Mouse (Mus musculus) hindbrain, embryonic 14.5 days (tissue): Measurements from ENCODE around the gene Prkag2. TPM values are rescaled to one million over a fixed set of nuclear protein-coding genes. Genes with fewer than 3 reads are reported as not detected.

ENCODE experiments used
- ATAC-seq: fragments of 200-750 bp; cut with Nextera tagmentation; 2 replicates; pipeline ENCODE4 v1.8.0; 2017; ENCODE audit warnings: moderate number of reproducible peaks, mild to moderate bottlenecking, moderate TSS enrichment, moderate library complexity; ENCODE audit not compliant: low FRiP score
- DNase-seq: peaks from one replicate; pipeline ENCODE4 v3.0.0-alpha.2; 2015; ENCODE audit warnings: low spot score
- H3K27ac ChIP-seq: fragments of 300-500 bp; sonication (generic); 2 replicates; pipeline ENCODE4 v1.5.1; 2014; ENCODE audit warnings: mild to moderate bottlenecking, moderate library complexity
- H3K27me3 ChIP-seq: fragments of 300-500 bp; sonication (generic); 2 replicates; pipeline ENCODE4 v1.6.1; 2014; ENCODE audit warnings: mild to moderate bottlenecking, low read length, mixed read lengths; ENCODE audit not compliant: control insufficient read depth, insufficient read depth
- H3K36me3 ChIP-seq: fragments of 300-500 bp; sonication (generic); replicated peaks from 2 replicates; pipeline ENCODE4 v1.6.1; 2014; ENCODE audit not compliant: control insufficient read depth, insufficient read depth
- H3K4me1 ChIP-seq: fragments of 300-500 bp; sonication (generic); replicated peaks from 2 replicates; pipeline ENCODE4 v1.6.1; 2014; ENCODE audit warnings: antibody characterized with exemption, low read length, mixed read lengths; ENCODE audit not compliant: control insufficient read depth, insufficient read depth
- H3K4me2 ChIP-seq: fragments of 300-500 bp; sonication (generic); replicated peaks from 2 replicates; pipeline ENCODE4 v1.6.1; 2014; ENCODE audit warnings: mild to moderate bottlenecking, moderate library complexity
- H3K4me3 ChIP-seq: fragments of 300-500 bp; sonication (generic); replicated peaks from 2 replicates; pipeline ENCODE4 v1.5.1; 2014; ENCODE audit warnings: mild to moderate bottlenecking, low read length
- H3K9ac ChIP-seq: fragments of 300-500 bp; sonication (generic); 2 replicates; pipeline ENCODE4 v1.6.1; 2014
- H3K9me3 ChIP-seq: fragments of 300-500 bp; sonication (generic); 2 replicates; pipeline ENCODE4 v1.6.1; 2016; ENCODE audit warnings: low read length; ENCODE audit not compliant: control insufficient read depth
- WGBS: fragments of 180-500 bp; shearing (Covaris S2); extraction: QIAGEN DNeasy Blood & Tissue Kit; methylation state at CpG from one replicate; pipeline ENCODE4 v1.1.7; 2014; 5-methylcytosine and 5-hydroxymethylcytosine counted together
- polyA plus RNA-seq: library from polyadenylated mRNA; unstranded; fragments of >200 nt; fragmentation: Nextera tagmentation; extraction: Ambion mirVana; gene quantifications from 2 replicates; pipeline ENCODE4 v1.2.1, GENCODE M21; 2014

The Prkag2 gene
- polyA plus RNA-seq, 1 experiment from 2014 or later, result 105 TPM

- Histone ChIP-seq H3K27me3 (no peaks in the 10 kb centered on the region), H3K4me2 (no peak overlapping the region), H3K4me1 (no peaks in the 10 kb centered on the region), H3K4me3 (no peak overlapping the region), H3K27ac (no peak overlapping the region), H3K9me3 (no peaks in the 10 kb centered on the region), H3K36me3 (no peaks in the 10 kb centered on the region), H3K9ac (no peak overlapping the region)
- 48% methylated on average over 12 of the region's 12 CpGs for WGBS
- no peak for ATAC-seq
- DNase-seq, result no peak
Measured at GRCm38 (mm10) chr5:24976236-24976635, 124.2 kb downstream of the Prkag2 start.

GRCm38 (mm10) chr5:24975100-24975499 is 125.3 kb downstream of the Prkag2 start:
- no peaks in the 10 kb centered on the region for H3K27me3 ChIP-seq
- H3K27ac ChIP-seq, result no peak overlapping the region
- WGBS, result 82% methylated on average over 7 of the region's 7 CpGs
- H3K4me1 ChIP-seq, result no peaks in the 10 kb centered on the region
- ATAC-seq (no peak), DNase-seq (no peak)
- H3K4me3 ChIP-seq, result no peak overlapping the region
- H3K9me3 ChIP-seq, result no peaks in the 10 kb centered on the region
- no peaks in the 10 kb centered on the region for H3K36me3 ChIP-seq
- H3K9ac ChIP-seq, result no peak overlapping the region
- no peak overlapping the region for H3K4me2 ChIP-seq

- no peak for ATAC-seq
- 67% methylated on average over 9 of the region's 9 CpGs for whole genome bisulfite sequencing
- no peak for DNase-seq
Measured at GRCm38 (mm10) chr5:24973672-24974225, 126.7 kb downstream of the Prkag2 start.

GRCm38 (mm10) chr5:24973228-24973627 is 127.2 kb downstream of the Prkag2 start:
- H3K9ac ChIP-seq, result no peak overlapping the region
- H3K27ac ChIP-seq, result no peak overlapping the region
- ATAC-seq (no peak), DNase-seq (no peak)
- no peak overlapping the region for H3K4me2 ChIP-seq
- 71% methylated on average over 13 of the region's 13 CpGs for WGBS
- no peaks in the 10 kb centered on the region for H3K36me3 ChIP-seq
- no peak overlapping the region for H3K4me3 ChIP-seq
- H3K9me3 ChIP-seq, result no peaks in the 10 kb centered on the region
- H3K4me1 ChIP-seq, result no peaks in the 10 kb centered on the region
- no peaks in the 10 kb centered on the region for H3K27me3 ChIP-seq

More at GRCm38 (mm10) chr5:24973672-24974225, 126.7 kb downstream of the Prkag2 start:
- H3K4me2 ChIP-seq, result no peak overlapping the region
- no peaks in the 10 kb centered on the region for H3K4me1 ChIP-seq
- H3K4me3 ChIP-seq, result no peak overlapping the region
- no peaks in the 10 kb centered on the region for H3K36me3 ChIP-seq
- H3K27me3 ChIP-seq, result no peaks in the 10 kb centered on the region
- H3K9me3 ChIP-seq, result no peaks in the 10 kb centered on the region
- H3K27ac ChIP-seq, result no peak overlapping the region
- no peak overlapping the region for H3K9ac ChIP-seq

- Histone ChIP-seq H3K4me3 (no peak overlapping the region), H3K4me2 (no peak overlapping the region), H3K9ac (no peak overlapping the region), H3K27me3 (no peaks in the 10 kb centered on the region), H3K9me3 (no peaks in the 10 kb centered on the region), H3K36me3 (no peaks in the 10 kb centered on the region), H3K27ac (no peak overlapping the region), H3K4me1 (no peaks in the 10 kb centered on the region)
- WGBS, result 93% methylated on average over 8 of the region's 8 CpGs
- DNase-seq (no peak), ATAC-seq (no peak)
Measured at GRCm38 (mm10) chr5:24970552-24971275, 129.7 kb downstream of the Prkag2 start.

GRCm38 (mm10) chr5:24969241-24969880 is 131.1 kb downstream of the Prkag2 start:
- H3K27me3 ChIP-seq, result no peaks in the 10 kb centered on the region
- no peaks in the 10 kb centered on the region for H3K36me3 ChIP-seq
- 80% methylated on average over 11 of the region's 11 CpGs for WGBS
- H3K4me2 ChIP-seq, result no peak overlapping the region
- no peak overlapping the region for H3K9ac ChIP-seq
- no peak overlapping the region for H3K4me3 ChIP-seq
- H3K9me3 ChIP-seq, result no peaks in the 10 kb centered on the region
- DNase-seq (no peak), ATAC-seq (no peak)
- H3K4me1 ChIP-seq, result no peaks in the 10 kb centered on the region
- H3K27ac ChIP-seq, result 0 out of 2 replicates have a peak overlapping the region, but pooled peaks have one; percentile 20

GRCm38 (mm10) chr5:24968792-24969191 is 131.7 kb downstream of the Prkag2 start:
- 0 out of 2 replicates have a peak overlapping the region, but pooled peaks have one; percentile 20 for H3K27ac ChIP-seq
- no peak overlapping the region for H3K9ac ChIP-seq
- no peaks in the 10 kb centered on the region for H3K4me1 ChIP-seq
- no peaks in the 10 kb centered on the region for H3K36me3 ChIP-seq
- ATAC-seq (no peak), DNase-seq (no peak)
- H3K4me3 ChIP-seq, result no peak overlapping the region
- no peaks in the 10 kb centered on the region for H3K9me3 ChIP-seq
- WGBS, result 46% methylated on average over 8 of the region's 8 CpGs
- no peak overlapping the region for H3K4me2 ChIP-seq
- no peaks in the 10 kb centered on the region for H3K27me3 ChIP-seq

- WGBS, result 77% methylated on average over 7 of the region's 7 CpGs
- Histone ChIP-seq H3K27ac (no peak overlapping the region), H3K4me1 (no peaks in the 10 kb centered on the region), H3K4me2 (no peak overlapping the region), H3K4me3 (no peak overlapping the region), H3K9me3 (no peaks in the 10 kb centered on the region), H3K27me3 (no peaks in the 10 kb centered on the region), H3K9ac (no peak overlapping the region), H3K36me3 (no peaks in the 10 kb centered on the region)
- DNase-seq (no peak), ATAC-seq (no peak)
Measured at GRCm38 (mm10) chr5:24967898-24968535, 132.4 kb downstream of the Prkag2 start.

- no peak overlapping the region for H3K9ac ChIP-seq
- H3K4me1 ChIP-seq, result no peaks in the 10 kb centered on the region
- DNase-seq, result no peak
- H3K4me3 ChIP-seq, result no peak overlapping the region
- H3K9me3 ChIP-seq, result no peaks in the 10 kb centered on the region
- no peak for ATAC-seq
- H3K27me3 ChIP-seq, result no peaks in the 10 kb centered on the region
- no peaks in the 10 kb centered on the region for H3K36me3 ChIP-seq
- WGBS, result 71% methylated on average over 4 of the region's 4 CpGs
- no peak overlapping the region for H3K27ac ChIP-seq
- H3K4me2 ChIP-seq, result no peak overlapping the region
Measured at GRCm38 (mm10) chr5:24963776-24964175, 136.7 kb downstream of the Prkag2 start.
